Mouse (Mus musculus) megakaryocyte, adult 5-6 weeks (primary cell): ENCODE results near the gene Gm39653. TPM values are rescaled to one million over a fixed set of nuclear protein-coding genes. Genes with fewer than 3 reads are reported as not detected.

Source experiments
- total RNA-seq, 2 experiments: library from RNA; stranded (forward) in 1 of 2; stranded (reverse) in 1 of 2; fragments of 153-499, 151-499 nt in 1 of 2; fragments of 221-1000, 200-1000 nt in 1 of 2; gene quantifications; 2 replicates each; pipeline versions ENCODE4 v1.2.3 to v1.2.4; 2015 to 2017

Gene Gm39653
- total RNA-seq, 2 experiments from 2014 or later = not detected

Other genes starting within 250 kb of the Gm39653 start
- gene Adam23, start 170.1 kb upstream of the Gm39653 start, total RNA-seq (2015) = not detected in 2 replicates
- not detected in 2 replicates for gene Adam23, start 170.1 kb upstream of the Gm39653 start, total RNA-seq (2017)
- gene Dytn, start 71.0 kb downstream of the Gm39653 start, total RNA-seq (2015) = not detected in 2 replicates
- not detected in 2 replicates for gene Dytn, start 71.0 kb downstream of the Gm39653 start, total RNA-seq (2017)
- gene Mdh1b, start 114.3 kb downstream of the Gm39653 start, total RNA-seq (2015) = not detected in 2 replicates
- gene Mdh1b, start 114.3 kb downstream of the Gm39653 start, total RNA-seq (2017) = not detected in 2 replicates
- gene Fastkd2, start 114.6 kb downstream of the Gm39653 start, total RNA-seq (2015) = 18.5 and 20.5 TPM in 2 replicates
- gene Fastkd2, start 114.6 kb downstream of the Gm39653 start, total RNA-seq (2017) = 7.2 and 8.5 TPM in 2 replicates
- not detected in 2 replicates for gene 4933402D24Rik, start 153.3 kb downstream of the Gm39653 start, total RNA-seq (2015)
- not detected in 2 replicates for gene 4933402D24Rik, start 153.3 kb downstream of the Gm39653 start, total RNA-seq (2017)